Mouse (Mus musculus) limb, embryonic 14.5 days (tissue): ENCODE results near the gene Hic1. TPM values are rescaled to one million over a fixed set of nuclear protein-coding genes. Genes with fewer than 3 reads are reported as not detected.

Experiments
- ATAC-seq: fragments of 200-750 bp; cut with Nextera tagmentation; 2 replicates; pipeline ENCODE4 v1.8.0; 2017; ENCODE audit warnings: low read depth, moderate number of reproducible peaks, moderate TSS enrichment; ENCODE audit not compliant: low FRiP score
- DNase-seq: peaks from one replicate; pipeline ENCODE4 v3.0.0-alpha.2; 2015; ENCODE audit warnings: low spot score
- H3K27ac ChIP-seq: fragments of 300-500 bp; sonication (generic); replicated peaks from 2 replicates; pipeline ENCODE4 v1.5.1; 2014; ENCODE audit warnings: low read depth, mild to moderate bottlenecking, low read length, moderate library complexity, mixed read lengths
- H3K27me3 ChIP-seq: fragments of 300-500 bp; sonication (generic); 2 replicates; pipeline ENCODE4 v1.6.1; 2014; ENCODE audit warnings: low read length, mixed read lengths; ENCODE audit not compliant: control insufficient read depth, insufficient read depth
- H3K36me3 ChIP-seq: fragments of 300-500 bp; sonication (generic); 2 replicates; pipeline ENCODE4 v1.6.1; 2014; ENCODE audit warnings: mild to moderate bottlenecking, low read length, moderate library complexity, mixed read lengths; ENCODE audit not compliant: control insufficient read depth, insufficient read depth
- H3K4me1 ChIP-seq: fragments of 300-500 bp; sonication (generic); 2 replicates; pipeline ENCODE4 v1.6.1; 2014; ENCODE audit warnings: antibody characterized with exemption, low read length, mixed read lengths; ENCODE audit not compliant: control insufficient read depth, insufficient read depth
- H3K4me2 ChIP-seq: fragments of 300-500 bp; sonication (generic); replicated peaks from 2 replicates; pipeline ENCODE4 v1.6.1; 2014; ENCODE audit warnings: low read depth, mild to moderate bottlenecking, low read length, moderate library complexity; ENCODE audit not compliant: severe bottlenecking
- H3K4me3 ChIP-seq: fragments of 300-500 bp; sonication (generic); replicated peaks from 2 replicates; pipeline ENCODE4 v1.5.1; 2014; ENCODE audit warnings: low read length
- H3K9ac ChIP-seq: fragments of 300-500 bp; sonication (generic); 2 replicates; pipeline ENCODE4 v1.6.1; 2014; ENCODE audit warnings: mild to moderate bottlenecking, low read depth, low read length, moderate library complexity; ENCODE audit not compliant: severe bottlenecking
- H3K9me3 ChIP-seq: fragments of 300-500 bp; sonication (generic); 2 replicates; pipeline ENCODE4 v1.6.1; 2016; ENCODE audit warnings: low read length; ENCODE audit not compliant: control insufficient read depth
- POLR2A ChIP-seq: fragments of 200-500 bp; IDR thresholded peaks from 2 replicates; pipeline ENCODE4 v1.8.0; 2012; ENCODE audit warnings: inconsistent platforms, mild to moderate bottlenecking, moderate library complexity, borderline replicate concordance; ENCODE audit not compliant: insufficient read depth, insufficient read length; ENCODE audit errors: extremely low read depth
- WGBS: fragments of 180-500 bp; shearing (Covaris S2); extraction: QIAGEN DNeasy Blood & Tissue Kit; methylation state at CpG from one replicate; pipeline ENCODE4 v1.1.7; 2014; 5-methylcytosine and 5-hydroxymethylcytosine counted together
- polyA plus RNA-seq, 2 experiments: library from polyadenylated mRNA; depleted of rRNA in 1 of 2; stranded (reverse) in 1 of 2; unstranded in 1 of 2; fragments of >200 nt; fragmentation: Nextera tagmentation in 1 of 2; extraction: Ambion mirVana in 1 of 2; gene quantifications; 2 replicates each; pipeline versions ENCODE4 v1.2.1 to v1.2.3; 2012 to 2014

The Hic1 gene
- polyA plus RNA-seq, 2 experiments: 21.4 to 90.8 TPM

- no peak for DNase-seq
- no peak for TF ChIP-seq POLR2A
- Histone ChIP-seq H3K9ac (no peak overlapping the region), H3K4me3 (no peak overlapping the region), H3K4me2 (no peak overlapping the region), H3K4me1 (peaks cover 19% of the 10 kb centered on the region), H3K27ac (no peak overlapping the region), H3K9me3 (no peaks in the 10 kb centered on the region), H3K27me3 (no peaks in the 10 kb centered on the region), H3K36me3 (no peaks in the 10 kb centered on the region)
- no peak for ATAC-seq
- 42% methylated on average over 6 of the region's 6 CpGs for WGBS
Observed at GRCm38 (mm10) chr11:75210755-75211154, 41.4 kb upstream of the Hic1 start.

- Histone ChIP-seq H3K36me3 (no peaks in the 10 kb centered on the region), H3K4me3 (no peak overlapping the region), H3K4me2 (no peak overlapping the region), H3K9ac (no peak overlapping the region), H3K27me3 (no peaks in the 10 kb centered on the region), H3K4me1 (peaks cover 19% of the 10 kb centered on the region), H3K9me3 (no peaks in the 10 kb centered on the region), H3K27ac (no peak overlapping the region)
- DNase-seq (no peak), ATAC-seq (no peak)
- TF ChIP-seq POLR2A: no peak
- 77% methylated on average over 4 of the region's 4 CpGs for WGBS
Observed at GRCm38 (mm10) chr11:75210093-75210492, 40.8 kb upstream of the Hic1 start.

GRCm38 (mm10) chr11:75209363-75209762 is 40.0 kb upstream of the Hic1 start:
- no peak overlapping the region for H3K9ac ChIP-seq
- WGBS: 65% methylated on average over 4 of the region's 4 CpGs
- TF ChIP-seq POLR2A: no peak
- no peaks in the 10 kb centered on the region for H3K36me3 ChIP-seq
- H3K4me3 ChIP-seq: no peak overlapping the region
- ATAC-seq: no peak
- no peaks in the 10 kb centered on the region for H3K9me3 ChIP-seq
- DNase-seq: no peak
- peaks cover 19% of the 10 kb centered on the region for H3K4me1 ChIP-seq
- no peak overlapping the region for H3K27ac ChIP-seq
- H3K27me3 ChIP-seq: no peaks in the 10 kb centered on the region
- H3K4me2 ChIP-seq: no peak overlapping the region

GRCm38 (mm10) chr11:75206347-75206746 is 37.0 kb upstream of the Hic1 start:
- H3K27ac ChIP-seq: no peak overlapping the region
- H3K36me3 ChIP-seq: no peaks in the 10 kb centered on the region
- H3K4me3 ChIP-seq: no peak overlapping the region
- peaks cover 3% of the 10 kb centered on the region; the same call in 1 of the 2 replicates for H3K4me1 ChIP-seq
- no peak for TF ChIP-seq POLR2A
- ATAC-seq: no peak
- DNase-seq: no peak
- WGBS: 69% methylated on average over 4 of the region's 4 CpGs
- no peaks in the 10 kb centered on the region for H3K9me3 ChIP-seq
- H3K27me3 ChIP-seq: no peaks in the 10 kb centered on the region
- no peak overlapping the region for H3K4me2 ChIP-seq
- H3K9ac ChIP-seq: no peak overlapping the region

- H3K4me2 ChIP-seq: no peak overlapping the region
- no peak overlapping the region for H3K4me3 ChIP-seq
- no peaks in the 10 kb centered on the region for H3K9me3 ChIP-seq
- no peaks in the 10 kb centered on the region for H3K36me3 ChIP-seq
- no peak overlapping the region for H3K27ac ChIP-seq
- WGBS: 43% methylated on average over 9 of the region's 9 CpGs
- no peak for TF ChIP-seq POLR2A
- H3K4me1 ChIP-seq: peaks cover 3% of the 10 kb centered on the region; the same call in 1 of the 2 replicates
- ATAC-seq: no peak
- DNase-seq: no peak
- no peak overlapping the region for H3K9ac ChIP-seq
- H3K27me3 ChIP-seq: no peaks in the 10 kb centered on the region
Observed at GRCm38 (mm10) chr11:75204472-75204871, 35.2 kb upstream of the Hic1 start.

DNA sequence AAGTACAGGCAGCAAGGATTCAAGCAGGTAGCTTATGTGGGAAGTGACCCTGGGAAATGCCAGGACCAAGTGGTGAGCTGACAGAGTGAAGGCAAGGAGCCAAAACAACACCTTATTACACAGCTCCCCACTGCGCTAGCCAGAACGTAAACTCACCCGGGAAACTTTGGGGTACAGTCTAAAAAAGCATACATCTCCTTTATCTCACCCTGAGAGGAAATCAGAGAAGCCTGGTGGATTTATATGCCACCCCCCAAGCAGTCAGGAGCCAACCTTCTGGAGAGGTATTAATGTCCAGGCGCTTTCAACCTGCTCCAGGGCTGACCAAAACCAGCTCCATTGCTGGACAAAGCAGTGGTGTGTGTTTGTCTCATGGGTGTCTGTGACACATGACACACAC is 34.6 kb upstream of the Hic1 start:
- no peak for ATAC-seq
- Histone ChIP-seq H3K27ac (no peak overlapping the region), H3K36me3 (no peaks in the 10 kb centered on the region), H3K4me1 (peaks cover 3% of the 10 kb centered on the region; the same call in 1 of the 2 replicates), H3K9ac (peak overlapping the region; percentile 12; the same call in 1 of the 2 replicates), H3K9me3 (no peaks in the 10 kb centered on the region), H3K27me3 (no peaks in the 10 kb centered on the region), H3K4me2 (no peak overlapping the region), H3K4me3 (no peak overlapping the region)
- no peak for DNase-seq
- no peak for TF ChIP-seq POLR2A
- WGBS: 75% methylated on average over 4 of the region's 4 CpGs
